Comparison of ENCODE assay signal across 9 mouse cellular contexts in genomic region chr14:101510540-101511313, GRCm38 (mm10).
DNase-seq lines count a peak whose midpoint lies in the region; ATAC-seq lines count a peak whose summit lies in the region.
"Had no signal": no experiment of that assay in that cellular context is flagged by ENCODE, and none has a peak within 500 bp of the region (broad histone marks: within the 10 kb centered on the region; RNA-seq: fewer than 3 reads in every experiment).

No protein-coding gene starts in this region.

- intact Hi-C loops in heart, postnatal 36 days (cut with DNase I): no loop called here

- no peak for ATAC-seq in heart, embryonic 13.5 days (ENCODE audit: extremely low read depth, insufficient number of reproducible peaks, low FRiP score, low TSS enrichment)
- no peak for ATAC-seq in neural tube, embryonic 14.5 days (ENCODE audit: low read depth)
- no peak for ATAC-seq in neural tube, embryonic 15.5 days (ENCODE audit: low FRiP score)

- H3K4me2 ChIP-seq in heart, embryonic 13.5 days: peak overlapping the region; percentile 40
- no peak overlapping the region for H3K4me2 ChIP-seq in neural tube, embryonic 14.5 days (ENCODE audit: low read depth, low read length)
- no peak overlapping the region for H3K4me2 ChIP-seq in neural tube, embryonic 15.5 days

- H3K4me3 ChIP-seq in heart, embryonic 13.5 days: peak overlapping the region; percentile 23
- no peak overlapping the region for H3K4me3 ChIP-seq in neural tube, embryonic 14.5 days (ENCODE audit: low read depth, low read length)
- H3K4me3 ChIP-seq in neural tube, embryonic 15.5 days (replicated peaks): no peak overlapping the region

- WGBS in heart, embryonic 13.5 days: 68% methylated on average over 13 of the region's 13 CpGs
- 69% methylated on average over 13 of the region's 13 CpGs for WGBS in neural tube, embryonic 14.5 days
- 70% methylated on average over 13 of the region's 13 CpGs for WGBS in neural tube, embryonic 15.5 days

- H3K9ac ChIP-seq in heart, embryonic 13.5 days: peak overlapping the region; percentile 10; the same call in 1 of the 2 replicates
- H3K9ac ChIP-seq in neural tube, embryonic 14.5 days (replicated peaks; ENCODE audit: low read depth, low read length): no peak overlapping the region
- no peak overlapping the region for H3K9ac ChIP-seq in neural tube, embryonic 15.5 days (replicated peaks)
- H3K9ac ChIP-seq: liver, embryonic 14.5 days had no signal

- peak overlapping the region; percentile 54 for H3K27ac ChIP-seq in heart, embryonic 13.5 days (replicated peaks)
- H3K27ac ChIP-seq in neural tube, embryonic 14.5 days (ENCODE audit: low read depth, low read length): peak overlapping the region; percentile 22; the same call in 1 of the 2 replicates
- H3K27ac ChIP-seq in neural tube, embryonic 15.5 days (replicated peaks): no peak overlapping the region
- H3K27ac ChIP-seq: liver, embryonic 14.5 days had no signal

- peaks cover 45% of the 10 kb centered on the region for H3K4me1 ChIP-seq in heart, embryonic 13.5 days
- no peaks in the 10 kb centered on the region for H3K4me1 ChIP-seq in neural tube, embryonic 14.5 days (ENCODE audit: control insufficient read depth, insufficient read depth, low read length)
- peaks cover 7% of the 10 kb centered on the region; the same call in 1 of the 2 replicates for H3K4me1 ChIP-seq in neural tube, embryonic 15.5 days

- no peaks in the 10 kb centered on the region for H3K9me3 ChIP-seq in heart, embryonic 13.5 days
- no peaks in the 10 kb centered on the region for H3K9me3 ChIP-seq in neural tube, embryonic 14.5 days (ENCODE audit: control insufficient read depth, low read length)
- H3K9me3 ChIP-seq in neural tube, embryonic 15.5 days (replicated peaks): no peaks in the 10 kb centered on the region

- H3K36me3 ChIP-seq in heart, embryonic 13.5 days: peaks cover 12% of the 10 kb centered on the region
- no peaks in the 10 kb centered on the region for H3K36me3 ChIP-seq in neural tube, embryonic 14.5 days (ENCODE audit: control insufficient read depth, insufficient read depth, low read length)
- H3K36me3 ChIP-seq in neural tube, embryonic 15.5 days: no peaks in the 10 kb centered on the region

- no peak for DNase-seq in heart, postnatal 36 days
- DNase-seq in layer of hippocampus, adult 9-10 months (ENCODE audit: low spot score): peak; percentile 11
- peak; percentile 4 to 16 for DNase-seq in thymus, postnatal 36 days
- DNase-seq in gastrocnemius, postnatal 4 days (ENCODE audit: low spot score in 2 of 2): no peak
- no peak for DNase-seq in MN1 (ENCODE audit: low spot score)

- H3K27me3 ChIP-seq in heart, embryonic 13.5 days (replicated peaks): no peaks in the 10 kb centered on the region
- H3K27me3 ChIP-seq in neural tube, embryonic 14.5 days (ENCODE audit: control insufficient read depth, insufficient read depth, low read length): no peaks in the 10 kb centered on the region
- H3K27me3 ChIP-seq in neural tube, embryonic 15.5 days (replicated peaks): no peaks in the 10 kb centered on the region

Comparison
In these comparisons a context has a peak if more than half of its experiments do, and no peak if none do; other contexts are left out.
1. DNase-seq: peak in layer of hippocampus, adult 9-10 months (single experiment) and thymus, postnatal 36 days (2 of 2); none in heart, postnatal 36 days (0 of 2), gastrocnemius, postnatal 4 days (0 of 2) and MN1 (single experiment).